Mouse (Mus musculus) megakaryocyte-erythroid progenitor cell, adult 5 weeks (primary cell): Measurements from ENCODE around the gene Gm49340. TPM values are rescaled to one million over a fixed set of nuclear protein-coding genes. Genes with fewer than 3 reads are reported as not detected.

Experiments
- polyA plus RNA-seq: library from polyadenylated mRNA; stranded (reverse); fragments of >175 nt; gene quantifications from 2 replicates; pipeline ENCODE4 v1.2.3, GENCODE M21; 2012

Gene Gm49340
- not detected in 2 replicates for polyA plus RNA-seq

DNA sequence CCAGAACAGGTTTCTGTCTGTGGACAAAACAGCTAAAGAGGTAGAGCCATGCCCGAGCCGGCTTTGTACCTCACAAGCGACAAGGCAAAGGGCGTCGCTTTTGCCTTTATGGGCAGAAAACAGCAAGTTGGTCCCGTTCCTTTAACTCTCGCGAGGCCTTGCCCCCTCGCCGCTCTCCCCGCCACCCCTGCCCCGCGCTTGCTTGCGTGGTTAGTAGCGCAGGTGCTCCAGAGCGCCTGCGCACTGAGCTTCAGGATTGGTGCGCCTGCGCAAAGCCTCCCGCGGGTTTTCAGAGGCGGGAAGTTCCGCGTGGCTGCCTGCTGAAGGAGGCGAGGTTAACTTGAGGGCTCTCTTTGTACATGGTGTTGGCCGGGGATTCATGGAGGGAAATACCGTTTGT, at the start of gene Gm49340, which contains the start of the genes Aspa and Spata22:
Gene Gm49340 (plus strand): TSS at position 300 of the 400 bp plus-strand sequence.
Gene Aspa (minus strand): TSS at position 155 of the 400 bp plus-strand sequence.
Gene Spata22 (plus strand): TSS at position 300 of the 400 bp plus-strand sequence.

DNA sequence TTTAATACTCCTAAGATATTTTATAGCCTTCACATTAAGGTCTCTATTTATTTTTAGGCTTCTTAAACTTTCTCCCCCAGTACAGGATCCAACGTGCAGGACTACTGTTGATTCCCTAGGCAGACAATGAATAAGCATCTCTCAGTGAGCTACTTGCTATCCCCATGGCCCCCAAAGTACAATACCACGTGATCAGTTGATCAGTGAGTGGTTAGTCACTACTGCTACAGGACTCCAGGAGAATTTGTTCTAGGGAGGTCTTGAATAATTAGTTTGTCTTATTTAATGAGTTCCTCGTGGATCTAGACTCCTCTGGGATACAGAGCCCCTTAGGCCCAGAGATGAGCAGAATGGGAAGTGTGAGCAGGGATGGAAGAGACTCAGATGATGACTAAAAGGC, 20.9 kb downstream of the Gm49340 start, which contains the start of gene Olfr20:
Gene Olfr20 (plus strand): TSS at position 301 of the 400 bp plus-strand sequence.

DNA sequence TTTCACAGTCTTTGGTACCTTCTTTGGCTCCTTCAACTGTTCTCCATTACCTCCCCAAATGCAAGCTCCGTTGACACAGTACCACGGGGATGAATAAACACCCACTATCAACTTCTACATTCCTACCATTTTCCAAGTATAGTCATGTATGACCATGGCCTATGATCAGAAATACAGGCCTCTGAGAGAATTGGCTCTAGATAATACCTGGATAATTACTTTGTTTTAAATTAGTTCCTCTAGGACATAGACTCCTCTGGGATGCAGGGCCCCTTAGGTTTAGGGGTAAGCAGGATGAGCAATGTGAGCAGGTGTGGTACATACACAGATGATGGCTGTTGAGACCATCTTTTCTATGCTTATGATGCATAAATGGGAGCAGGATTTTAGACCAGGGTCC, 41.4 kb downstream of the Gm49340 start, which contains the start of gene Olfr376:
Gene Olfr376 (plus strand): TSS at position 301 of the 400 bp plus-strand sequence.

DNA sequence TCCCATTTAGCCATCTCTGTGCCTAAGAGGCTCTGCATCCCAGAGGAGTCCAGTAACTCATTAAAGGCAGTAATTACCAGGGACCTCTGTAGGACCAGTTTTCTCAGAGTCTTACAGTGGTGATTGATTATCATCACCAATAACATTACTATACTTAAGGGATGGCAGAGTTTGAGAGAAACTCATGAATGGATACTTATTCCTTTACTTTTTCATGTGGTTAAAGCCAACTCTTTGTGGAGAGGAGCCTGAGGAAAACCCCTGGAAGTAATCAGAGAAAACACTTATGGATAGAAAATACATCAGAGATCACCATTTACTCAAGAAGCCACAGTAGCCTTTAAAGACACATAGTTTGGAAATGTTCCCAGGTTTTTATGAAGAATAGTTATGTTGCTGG, 70.0 kb downstream of the Gm49340 start, which contains the start of gene Olfr1:
Gene Olfr1 (minus strand): TSS at position 101 of the 400 bp plus-strand sequence.

Other genes with a start within 250 kb of the Gm49340 start
- gene Itgae, start 239.2 kb upstream of the Gm49340 start, polyA plus RNA-seq = 0.05 and 0.09 TPM in 2 replicates
- gene Haspin, start 191.4 kb upstream of the Gm49340 start, polyA plus RNA-seq = 6.9 and 12.1 TPM in 2 replicates
- gene P2rx5, start 169.3 kb upstream of the Gm49340 start, polyA plus RNA-seq = not detected in 2 replicates
- gene Emc6, start 152.7 kb upstream of the Gm49340 start, polyA plus RNA-seq = 156 and 168 TPM in 2 replicates
- gene Tax1bp3, start 152.7 kb upstream of the Gm49340 start, polyA plus RNA-seq = 6.4 and 8.2 TPM in 2 replicates
- gene Ctns, start 130.7 kb upstream of the Gm49340 start, polyA plus RNA-seq = 5.6 and 6.5 TPM in 2 replicates
- gene Shpk, start 130.3 kb upstream of the Gm49340 start, polyA plus RNA-seq = 1.2 and 1.3 TPM in 2 replicates
- gene Trpv1, start 95.4 kb upstream of the Gm49340 start, polyA plus RNA-seq = not detected in 2 replicates
- gene Trpv3, start 62.4 kb upstream of the Gm49340 start, polyA plus RNA-seq = not detected in 2 replicates
- 0.01 TPM in 1 of 2 replicates, not detected in the other for gene Aspa, start 145 bp upstream of the Gm49340 start, polyA plus RNA-seq
- not detected in 2 replicates for gene Spata22, start within 50 bp of the Gm49340 start, polyA plus RNA-seq
- gene Olfr20, start 21.0 kb downstream of the Gm49340 start, polyA plus RNA-seq = not detected in 2 replicates
- not detected in 2 replicates for gene Olfr376, start 41.5 kb downstream of the Gm49340 start, polyA plus RNA-seq
- 0.01 TPM in 1 of 2 replicates, not detected in the other for gene Olfr1, start 69.9 kb downstream of the Gm49340 start, polyA plus RNA-seq
- not detected in 2 replicates for gene Olfr378, start 98.7 kb downstream of the Gm49340 start, polyA plus RNA-seq
- gene Olfr380, start 127.8 kb downstream of the Gm49340 start, polyA plus RNA-seq = not detected in 2 replicates
- not detected in 2 replicates for gene Olfr381, start 161.9 kb downstream of the Gm49340 start, polyA plus RNA-seq
- gene Olfr382, start 187.5 kb downstream of the Gm49340 start, polyA plus RNA-seq = not detected in 2 replicates